Mouse (Mus musculus) gastrocnemius, adult 2 months (tissue): ENCODE measurements around the gene Gm4778. TPM values are rescaled to one million over a fixed set of nuclear protein-coding genes. Genes with fewer than 3 reads are reported as not detected.
A peak's percentile ranks its signal among the peaks of the same experiment; 100 is the strongest.
"Not testable (repeated sequence)": the region's sequence is repeated elsewhere in the genome, so short reads cannot be mapped to it uniquely, and the experiment has no call there.

Experiments
- DNase-seq: peaks from one replicate; pipeline ENCODE4 v3.0.0; 2022
- H3K27ac ChIP-seq: fragments of 200-600 bp; 2 replicates; pipeline ENCODE4 v1.8.1; 2022; ENCODE audit warnings: mild to moderate bottlenecking
- H3K4me3 ChIP-seq: fragments of 200-600 bp; 2 replicates; pipeline ENCODE4 v1.8.1; 2022; ENCODE audit warnings: mild to moderate bottlenecking, moderate library complexity
- CTCF ChIP-seq: fragments of 200-600 bp; IDR thresholded peaks from 2 replicates; pipeline ENCODE4 v1.8.1; 2022; ENCODE audit warnings: antibody characterized with exemption, mild to moderate bottlenecking, moderate library complexity
- intact Hi-C: fragments of 180-260 bp; cut with DNase I; formaldehyde crosslinking; loops from one replicate; pipeline ENCODE4 v1.15.1; 2025
- long read RNA-seq, 2 experiments: library from polyadenylated mRNA; stranded (forward); transcript quantifications; one replicate each; pipeline ENCODE4 v2.0.0; 2021
- total RNA-seq, 2 experiments: library from RNA; stranded (reverse); gene quantifications; 2 replicates each; pipeline ENCODE4 v1.2.3; 2021

Gene Gm4778
- total RNA-seq: not detected
- long read RNA-seq, experiment 1: 0 reads
- long read RNA-seq, experiment 2: 0 reads

DNA sequence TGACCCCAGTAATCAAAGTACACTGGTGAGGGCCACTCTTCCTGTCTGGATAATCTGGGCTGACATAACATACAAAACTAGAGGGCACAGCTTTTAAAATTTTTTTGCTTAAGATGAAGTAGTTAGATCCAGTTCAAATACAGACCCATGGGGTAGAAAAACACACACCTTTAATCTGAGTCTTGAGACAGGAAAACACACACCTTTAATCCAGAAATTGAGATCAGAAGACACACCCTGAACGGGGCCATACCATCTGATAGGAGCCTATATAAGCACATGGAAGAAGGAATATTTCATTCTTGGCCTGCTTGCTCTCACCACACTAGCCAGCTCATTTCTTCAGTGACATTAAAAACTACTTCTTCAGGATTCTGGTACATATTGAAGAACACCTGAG is at the start of gene Gm4778:
TSS of gene Gm4778 (plus strand) at position 301 of the 400 bp plus-strand sequence.
- H3K4me3 ChIP-seq, intact Hi-C loops, DNase-seq, H3K27ac ChIP-seq: not testable (repeated sequence)

DNA sequence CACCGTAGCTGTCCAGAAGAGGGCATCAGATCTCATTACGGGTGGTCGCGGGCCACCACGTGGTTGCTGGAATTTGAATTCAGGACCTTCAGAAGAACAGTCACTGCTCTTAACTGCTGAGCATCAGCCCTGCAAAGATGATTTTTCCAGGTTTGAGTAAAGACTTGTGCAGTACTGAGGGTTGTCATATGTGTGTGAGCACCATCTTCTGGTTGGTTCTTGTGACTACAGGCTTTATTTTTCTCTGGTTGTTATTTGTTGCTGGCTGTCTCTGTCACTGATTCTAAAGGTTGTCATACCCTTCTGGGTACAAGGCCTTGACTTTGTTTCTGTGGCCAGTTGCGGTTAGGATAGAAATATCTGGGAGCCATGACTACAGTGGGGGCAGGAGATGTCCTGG is 3.2 kb upstream of the Gm4778 start:
- TF ChIP-seq CTCF: peak; percentile 12; the same call in 1 of the 2 replicates
- no peak overlapping the region for H3K4me3 ChIP-seq
- H3K27ac ChIP-seq: no peak overlapping the region
- no peak for DNase-seq
- intact Hi-C loops: no loop called here

GRCm38 (mm10) chr3:94275991-94276390 is 12.2 kb downstream of the Gm4778 start:
- DNase-seq: peak; percentile 16
- H3K4me3 ChIP-seq: no peak overlapping the region
- no peak overlapping the region for H3K27ac ChIP-seq
- no peak for TF ChIP-seq CTCF
- intact Hi-C loops: no loop called here

DNA sequence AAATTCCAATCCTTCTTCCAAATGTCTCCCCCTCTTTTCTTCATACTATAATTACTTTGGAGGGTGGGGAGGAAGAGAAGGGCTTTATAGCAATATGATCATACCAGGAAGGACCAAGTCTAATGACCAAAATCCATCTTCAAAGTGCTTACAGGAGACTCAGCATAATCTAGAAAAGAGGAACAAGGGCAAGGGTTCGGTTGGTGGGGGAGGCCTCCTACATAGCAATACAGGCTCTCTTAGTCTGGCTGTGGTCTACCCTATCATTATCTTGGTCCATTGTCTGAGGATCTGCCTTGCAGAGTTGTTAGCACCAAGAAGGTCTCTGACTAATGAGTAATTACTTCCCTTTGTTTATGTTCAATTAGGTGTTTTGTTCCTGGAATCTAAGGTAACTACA is 41.6 kb downstream of the Gm4778 start:
- no peak overlapping the region for H3K4me3 ChIP-seq
- intact Hi-C loops: no loop called here
- TF ChIP-seq CTCF: no peak
- H3K27ac ChIP-seq: no peak overlapping the region
- no peak for DNase-seq

DNA sequence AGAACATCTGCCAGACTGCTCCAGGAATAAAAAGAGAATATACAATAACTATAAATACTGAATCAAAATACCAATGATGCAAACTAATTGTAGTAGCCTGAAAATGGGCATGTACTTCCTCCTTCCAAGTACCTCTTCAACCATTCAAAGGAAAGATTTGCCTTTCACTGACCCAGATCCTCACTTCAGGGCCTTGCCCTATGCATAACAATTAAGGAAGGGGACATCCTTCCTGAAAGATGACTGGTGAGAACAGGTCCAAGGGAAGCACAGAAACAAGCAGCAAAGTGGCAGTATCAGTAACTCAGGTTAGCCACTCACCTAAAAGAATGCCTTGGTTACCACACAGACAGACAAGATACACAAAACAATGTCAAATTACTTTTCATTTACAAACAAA is 43.1 kb downstream of the Gm4778 start:
- TF ChIP-seq CTCF: no peak
- Histone ChIP-seq H3K4me3 (no peak overlapping the region), H3K27ac (no peak overlapping the region)
- DNase-seq: no peak
- intact Hi-C loops: no loop called here

DNA sequence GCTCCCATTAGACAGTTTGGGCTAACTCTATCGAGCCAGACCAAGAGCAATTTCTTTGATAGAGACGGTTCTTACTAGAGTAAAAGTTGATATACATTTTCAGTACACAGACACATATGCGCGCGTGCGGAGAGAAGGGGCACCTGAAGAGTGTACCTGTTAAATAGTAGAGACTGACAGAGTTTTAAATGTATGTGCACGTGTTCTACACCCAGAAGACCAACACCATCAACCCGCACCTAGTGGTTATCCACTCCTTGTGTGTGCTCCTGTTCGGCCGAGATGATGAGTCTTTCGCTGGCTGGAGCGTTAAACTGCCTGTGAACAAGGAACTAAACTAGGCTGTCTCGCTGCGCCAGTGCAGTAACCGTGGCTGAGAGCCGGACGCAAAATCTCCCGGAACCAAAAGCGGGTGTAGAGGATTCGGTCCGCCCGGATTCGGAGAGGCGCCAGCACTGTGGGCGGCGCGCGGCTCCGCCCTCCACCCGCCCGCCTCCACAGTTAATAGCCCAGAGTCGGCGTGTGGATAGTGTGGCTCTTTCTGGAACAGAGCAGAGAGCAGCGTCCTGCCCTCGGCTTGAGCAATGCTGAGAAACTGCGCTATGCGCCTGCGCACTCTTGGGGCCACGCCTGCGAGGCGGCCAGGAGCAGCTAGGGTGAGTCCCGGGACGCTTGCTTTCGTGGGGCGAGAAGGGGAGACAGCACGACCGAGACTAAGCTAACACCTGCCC is 46.0 kb downstream of the Gm4778 start, which contains the start of gene Them4:
TSS of gene Them4 (plus strand) at position 457 of the 731 bp plus-strand sequence.
- intact Hi-C loops: no loop called here
- Histone ChIP-seq H3K4me3 (peak within 1 kb of the TSS; percentile 81), H3K27ac (peak within 1 kb of the TSS; percentile 92)
- peak; percentile 98 for DNase-seq
- TF ChIP-seq CTCF: peak; percentile 20; the same call in 1 of the 2 replicates

DNA sequence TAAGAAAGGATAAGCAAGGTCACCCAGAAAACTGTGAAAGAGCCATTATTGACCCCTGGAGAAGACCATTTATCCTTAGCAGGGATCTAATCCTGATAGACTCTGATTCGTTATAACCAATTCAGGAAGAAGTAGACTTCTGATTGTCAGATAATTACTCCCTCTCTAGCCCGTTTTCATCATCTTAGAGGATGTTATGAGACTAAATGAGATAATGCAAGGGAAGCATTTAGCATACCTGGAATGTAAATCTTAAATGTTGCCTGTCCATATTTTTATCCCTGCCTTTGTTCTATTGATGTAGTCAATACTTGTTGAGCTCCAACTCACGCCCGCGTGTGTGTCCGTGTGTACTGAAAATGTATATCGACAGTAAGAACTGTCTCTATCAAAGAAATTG is 46.7 kb downstream of the Gm4778 start:
- H3K27ac ChIP-seq: peak overlapping the region; percentile 92
- no peak for DNase-seq
- intact Hi-C loops: no loop called here
- H3K4me3 ChIP-seq: peak overlapping the region; percentile 81
- TF ChIP-seq CTCF: no peak

DNA sequence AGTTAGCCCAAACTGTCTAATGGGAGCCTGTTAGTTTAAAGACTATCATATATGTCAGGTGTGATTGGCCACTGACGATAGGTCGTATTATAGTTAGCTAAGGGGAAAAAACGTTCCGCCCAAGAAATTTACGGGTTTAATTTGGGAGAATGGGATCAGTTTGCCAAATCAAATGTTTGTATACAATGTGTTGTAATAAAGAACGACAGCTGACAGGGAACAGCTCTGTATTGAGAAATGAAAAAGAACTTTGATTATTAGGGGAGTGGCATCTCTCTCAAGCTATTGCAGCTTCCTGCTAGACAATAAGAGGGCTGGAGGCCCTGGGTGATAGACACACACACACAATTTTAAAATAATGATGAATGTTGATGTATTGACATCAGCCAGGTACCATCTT is 47.1 kb downstream of the Gm4778 start:
- Histone ChIP-seq H3K4me3 (peak overlapping the region; percentile 81), H3K27ac (peak overlapping the region; percentile 92)
- intact Hi-C loops: no loop called here
- no peak for DNase-seq
- no peak for TF ChIP-seq CTCF

DNA sequence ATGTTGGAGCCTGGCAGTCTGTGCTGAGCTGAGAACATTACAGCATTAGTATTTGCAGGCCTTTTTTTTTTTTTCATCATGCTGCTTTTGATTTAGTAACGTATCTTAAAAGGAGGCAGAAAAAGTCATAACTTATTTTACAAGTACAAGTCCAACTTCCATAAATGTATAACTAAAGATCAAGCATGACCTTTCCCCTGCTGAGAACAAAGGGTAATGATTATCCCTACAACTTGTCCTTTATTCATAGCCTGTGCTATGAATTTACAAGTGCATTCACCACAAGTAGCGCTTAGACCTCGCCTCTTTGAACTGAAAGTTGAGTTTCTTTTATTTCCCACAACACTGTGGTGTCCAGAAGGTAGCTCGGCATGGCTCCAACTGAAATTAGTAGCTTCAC is 47.5 kb downstream of the Gm4778 start:
- DNase-seq: no peak
- intact Hi-C loops: no loop called here
- Histone ChIP-seq H3K27ac (no peak overlapping the region), H3K4me3 (no peak overlapping the region)
- no peak for TF ChIP-seq CTCF

Other genes with a start within 250 kb of the Gm4778 start
- gene Gm9125, start 209.2 kb upstream of the Gm4778 start, total RNA-seq: not detected
- not detected for gene Gm10697, start 191.4 kb upstream of the Gm4778 start, total RNA-seq
- not detected for gene Gm10696, start 85.8 kb upstream of the Gm4778 start, total RNA-seq
- gene Gm5286, start 67.3 kb upstream of the Gm4778 start, total RNA-seq: not detected
- 10 to 100 TPM in 1 of 2 experiments, 1 to 10 TPM in 1; 7.5 to 10.8 TPM for gene Them4, start 46.1 kb downstream of the Gm4778 start, total RNA-seq
- not detected for gene Them5, start 78.1 kb downstream of the Gm4778 start, total RNA-seq
- gene C2cd4d, start 98.4 kb downstream of the Gm4778 start, total RNA-seq: not detected
- 10 to 100 TPM; 97.8 to 99.7 TPM for gene Rorc, start 108.8 kb downstream of the Gm4778 start, total RNA-seq
- gene Lingo4, start 134.5 kb downstream of the Gm4778 start, total RNA-seq: under 1 TPM; 0.31 to 0.39 TPM
- gene Tdrkh, start 149.2 kb downstream of the Gm4778 start, total RNA-seq: 1 to 10 TPM; 2.8 to 2.9 TPM
- 10 to 100 TPM; 29.5 to 37.2 TPM for gene Mrpl9, start 179.3 kb downstream of the Gm4778 start, total RNA-seq
- not detected for gene Oaz3, start 179.9 kb downstream of the Gm4778 start, total RNA-seq
- not detected for gene Celf3, start 214.3 kb downstream of the Gm4778 start, total RNA-seq
- gene Riiad1, start 216.3 kb downstream of the Gm4778 start, total RNA-seq: 10 to 100 TPM; 11.2 to 11.4 TPM